Mouse (Mus musculus): ENCODE measurements around the gene Mlip. TPM values are rescaled to one million over a fixed set of nuclear protein-coding genes. Genes with fewer than 3 reads are reported as not detected.
"Not testable (repeated sequence)": the region's sequence is repeated elsewhere in the genome, so short reads cannot be mapped to it uniquely, and the experiment has no call there.

Gene Mlip
- total RNA-seq, 1 experiment from 2014 or later, result not detected

DNA sequence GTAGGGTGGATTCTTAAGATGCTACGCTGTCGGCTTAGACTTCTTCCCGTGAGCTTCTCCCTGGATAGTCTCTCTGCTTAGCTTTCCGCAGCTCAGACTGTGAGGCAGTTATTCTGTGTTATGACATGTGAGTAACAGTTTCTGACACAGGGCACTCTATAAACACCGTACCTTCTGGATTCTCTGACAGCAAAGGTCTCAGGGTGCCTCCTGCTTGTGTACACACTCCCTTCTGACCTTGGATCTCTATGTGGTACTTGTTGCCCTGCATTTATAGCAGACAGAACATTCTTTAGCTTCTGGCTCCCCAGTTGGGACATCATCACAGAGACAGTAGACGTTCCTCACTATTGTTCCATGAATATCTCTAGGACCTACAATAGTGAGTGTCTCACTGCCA, 94.5 kb downstream of the Mlip start:
- ATAC-seq (ENCODE audit: extremely low read depth, insufficient number of reproducible peaks, low FRiP score, poor library complexity, severe bottlenecking), result no peak

DNA sequence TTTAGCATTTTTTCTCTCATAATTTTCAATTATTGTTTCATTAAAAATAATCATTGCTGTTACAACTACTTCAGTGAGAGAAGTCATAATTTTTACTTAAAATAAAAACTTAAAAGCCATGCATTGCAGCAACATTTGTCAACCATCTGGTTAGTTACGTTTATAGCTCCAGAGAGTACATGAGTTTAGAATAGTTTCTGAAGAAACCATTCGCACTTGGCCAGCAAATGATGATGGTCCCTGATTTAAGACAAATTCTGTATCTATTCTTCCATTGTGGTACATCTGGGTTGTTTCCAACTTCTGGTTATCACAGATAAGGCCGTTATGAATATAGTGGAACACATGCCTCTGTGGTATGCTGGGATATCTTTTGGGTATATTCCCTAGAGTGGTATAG, 98.3 kb downstream of the Mlip start:
- ATAC-seq (ENCODE audit: extremely low read depth, insufficient number of reproducible peaks, low FRiP score, poor library complexity, severe bottlenecking), result no peak

DNA sequence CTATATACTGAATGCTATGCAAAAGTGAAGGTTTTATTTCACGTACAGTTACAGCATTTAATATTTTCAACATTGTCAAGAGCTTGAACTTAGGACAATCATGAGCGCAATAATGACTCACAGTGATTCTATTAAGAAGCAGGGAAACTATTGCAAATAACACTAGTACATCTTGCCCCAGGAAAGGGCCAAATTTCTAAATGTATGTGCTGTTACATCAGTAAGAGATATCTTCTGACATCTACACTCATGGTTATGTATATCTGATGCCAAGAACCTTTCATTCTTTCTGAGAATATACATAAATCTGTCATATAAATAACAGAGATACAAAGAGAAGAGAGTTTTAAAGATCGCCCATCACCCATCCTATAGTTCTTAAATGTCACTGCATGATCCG, 100.0 kb downstream of the Mlip start:
- no peak for ATAC-seq (ENCODE audit: extremely low read depth, insufficient number of reproducible peaks, low FRiP score, poor library complexity, severe bottlenecking)

DNA sequence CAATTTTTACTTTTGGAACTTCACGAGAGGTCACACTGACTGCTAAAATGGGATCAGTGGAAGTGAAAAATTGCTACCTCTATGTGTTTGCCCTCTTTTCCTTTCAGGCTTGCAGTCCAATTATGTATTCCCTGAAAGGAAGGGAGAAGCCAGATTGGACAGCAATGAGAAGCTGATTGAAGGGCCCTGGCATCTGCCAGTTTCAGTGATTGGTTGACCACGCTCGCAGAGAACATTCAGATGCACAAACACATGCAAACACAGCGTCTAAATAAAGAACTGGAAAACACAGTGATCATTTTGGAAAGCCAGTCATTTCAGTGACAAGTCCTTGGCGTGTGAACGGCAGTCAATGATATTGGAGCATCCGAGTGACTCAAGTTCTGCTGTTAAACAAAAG, 100.6 kb downstream of the Mlip start:
- no peak for ATAC-seq (ENCODE audit: extremely low read depth, insufficient number of reproducible peaks, low FRiP score, poor library complexity, severe bottlenecking)

DNA sequence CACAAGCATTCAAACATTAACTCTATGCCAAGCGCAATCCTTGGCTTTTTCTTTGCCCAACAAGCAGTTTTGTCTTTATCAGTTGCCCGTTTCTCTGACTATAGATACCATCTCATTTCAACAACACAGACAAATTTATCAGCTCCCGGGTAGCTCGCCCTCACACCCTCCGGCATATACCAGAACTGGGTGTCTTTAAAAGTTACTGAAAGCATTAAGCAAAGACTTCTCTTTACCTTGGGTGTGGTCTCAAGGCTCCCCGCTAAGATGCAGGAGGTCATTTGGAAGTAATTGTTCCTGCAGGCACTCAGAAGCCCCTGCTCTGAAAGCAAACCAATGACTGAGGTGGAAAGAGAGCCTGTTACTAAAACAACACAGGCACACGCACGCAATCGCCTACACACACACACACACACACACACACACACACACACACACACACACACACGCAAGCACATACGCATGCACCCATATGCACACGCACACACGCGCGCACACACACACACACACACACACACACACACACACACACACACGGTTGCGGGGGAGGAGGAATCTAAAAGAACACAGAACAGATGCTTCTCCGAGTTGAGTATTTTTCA, 101.2 kb downstream of the Mlip start:
- no peak for ATAC-seq (ENCODE audit: extremely low read depth, insufficient number of reproducible peaks, low FRiP score, poor library complexity, severe bottlenecking)

DNA sequence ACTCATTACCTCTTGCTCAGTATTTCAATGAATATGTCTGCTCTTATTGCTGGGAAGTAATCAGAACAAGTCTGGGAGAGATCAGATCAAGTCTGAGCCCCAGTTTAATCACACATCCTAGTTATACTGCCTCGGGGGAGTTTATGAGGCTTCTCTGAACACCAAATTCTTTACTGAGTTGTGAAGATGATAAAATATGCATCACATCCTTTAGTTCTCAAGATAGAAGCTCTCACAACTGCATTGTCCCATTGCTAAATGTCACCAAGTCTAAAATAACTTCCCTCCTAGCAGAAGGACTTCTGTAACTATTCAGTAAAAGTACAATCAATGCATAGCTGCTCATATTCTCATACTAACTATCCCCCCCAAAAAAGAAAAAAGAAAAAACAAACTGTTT, 154.5 kb downstream of the Mlip start:
- ATAC-seq (ENCODE audit: extremely low read depth, insufficient number of reproducible peaks, low FRiP score, poor library complexity, severe bottlenecking), result no peak

DNA sequence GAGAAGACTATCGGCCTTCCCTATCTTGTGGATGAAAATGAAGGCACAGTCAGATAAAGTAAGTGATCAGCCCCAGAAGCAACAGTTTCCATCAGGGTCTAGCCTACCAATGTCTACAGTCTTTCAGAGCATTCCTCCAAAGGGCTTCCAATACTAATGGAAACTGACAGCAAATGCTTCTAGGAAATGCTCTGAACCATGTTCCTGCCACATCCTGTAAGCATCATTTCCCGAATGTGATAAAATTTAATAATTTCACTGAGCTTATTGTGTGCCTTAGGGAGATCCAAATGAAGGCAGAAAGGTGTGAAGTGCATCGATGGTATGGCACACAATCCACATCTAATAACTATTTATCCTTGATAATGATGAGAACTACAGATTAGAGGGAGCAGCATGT, 173.3 kb downstream of the Mlip start:
- ATAC-seq (ENCODE audit: extremely low read depth, insufficient number of reproducible peaks, low FRiP score, poor library complexity, severe bottlenecking), result no peak

DNA sequence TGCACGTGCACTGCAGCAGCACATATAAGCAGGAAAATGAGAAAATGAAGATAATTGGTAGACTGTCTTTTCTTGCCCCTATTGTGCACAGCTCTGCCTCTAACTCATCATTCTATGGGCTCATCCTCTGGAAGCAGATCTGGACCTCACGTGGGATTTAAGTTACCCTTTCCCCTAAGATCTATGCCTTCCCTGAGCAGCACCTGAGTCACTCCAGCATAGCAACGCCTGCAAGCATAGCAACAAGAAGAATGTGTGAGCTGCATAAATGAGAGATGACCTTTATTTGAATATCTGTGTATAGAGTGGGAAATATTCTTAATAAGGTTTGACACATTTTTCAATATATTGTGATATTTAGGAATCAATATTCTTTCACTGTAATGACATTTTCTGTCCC, 176.9 kb downstream of the Mlip start:
- no peak for ATAC-seq (ENCODE audit: extremely low read depth, insufficient number of reproducible peaks, low FRiP score, poor library complexity, severe bottlenecking)

DNA sequence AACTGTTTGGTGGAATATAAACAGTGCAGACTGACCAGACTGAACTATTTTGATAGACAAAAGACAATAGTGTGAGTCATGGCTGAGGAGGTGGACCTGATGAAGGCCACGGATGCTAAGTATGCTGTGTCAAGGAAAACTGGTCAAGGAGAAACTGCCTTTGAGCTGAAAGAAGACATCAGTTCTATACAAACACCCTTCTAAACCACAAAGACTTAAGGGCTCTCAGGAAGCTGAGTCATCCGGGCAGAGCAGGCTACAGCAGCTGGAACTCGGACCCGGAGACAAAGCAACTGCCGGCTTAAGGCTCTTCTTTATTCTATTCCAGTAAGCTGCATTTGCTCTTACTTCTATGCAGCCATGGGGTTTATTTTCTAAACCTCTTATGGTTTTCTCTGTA, 180.7 kb downstream of the Mlip start:
- no peak for ATAC-seq (ENCODE audit: extremely low read depth, insufficient number of reproducible peaks, low FRiP score, poor library complexity, severe bottlenecking)

DNA sequence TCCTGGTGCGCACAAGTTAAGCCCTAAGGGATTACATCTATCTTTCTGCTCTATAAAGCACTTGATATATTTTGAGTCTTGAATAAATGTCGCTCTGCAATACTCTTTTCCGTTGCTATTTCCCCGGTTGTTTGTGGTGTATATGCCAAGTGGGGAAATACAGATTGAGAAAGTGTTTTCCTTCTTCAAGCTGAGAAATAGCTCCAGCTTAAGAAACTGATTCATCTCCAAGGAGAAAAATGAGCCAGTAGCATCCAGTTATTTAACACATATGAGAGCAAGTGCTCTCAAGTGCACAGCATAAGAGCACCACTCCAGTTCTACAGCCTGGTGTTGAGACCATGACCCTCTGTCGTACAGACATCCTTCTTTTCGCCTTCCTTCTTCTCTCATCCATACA, 186.9 kb downstream of the Mlip start:
- no peak for ATAC-seq (ENCODE audit: extremely low read depth, insufficient number of reproducible peaks, low FRiP score, poor library complexity, severe bottlenecking)

DNA sequence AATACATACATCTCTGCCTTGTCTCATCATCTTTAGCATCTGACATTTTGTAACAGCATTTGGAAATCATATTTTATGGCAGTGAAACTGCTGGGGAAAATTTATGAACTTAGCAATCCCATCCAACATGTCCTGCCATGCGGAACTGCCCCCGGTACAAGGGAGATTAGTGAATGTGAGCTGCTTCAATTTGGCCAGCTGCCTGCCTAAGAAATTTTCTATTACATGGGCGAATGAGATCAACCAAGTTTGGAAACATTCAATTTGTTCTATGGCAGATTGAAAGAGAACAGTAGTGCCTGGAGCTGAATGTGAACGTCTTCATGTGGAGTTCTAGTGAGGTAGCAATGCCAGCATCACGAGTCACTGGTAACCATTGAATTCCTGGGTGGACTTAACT, 191.0 kb downstream of the Mlip start:
- ATAC-seq (ENCODE audit: extremely low read depth, insufficient number of reproducible peaks, low FRiP score, poor library complexity, severe bottlenecking), result no peak

DNA sequence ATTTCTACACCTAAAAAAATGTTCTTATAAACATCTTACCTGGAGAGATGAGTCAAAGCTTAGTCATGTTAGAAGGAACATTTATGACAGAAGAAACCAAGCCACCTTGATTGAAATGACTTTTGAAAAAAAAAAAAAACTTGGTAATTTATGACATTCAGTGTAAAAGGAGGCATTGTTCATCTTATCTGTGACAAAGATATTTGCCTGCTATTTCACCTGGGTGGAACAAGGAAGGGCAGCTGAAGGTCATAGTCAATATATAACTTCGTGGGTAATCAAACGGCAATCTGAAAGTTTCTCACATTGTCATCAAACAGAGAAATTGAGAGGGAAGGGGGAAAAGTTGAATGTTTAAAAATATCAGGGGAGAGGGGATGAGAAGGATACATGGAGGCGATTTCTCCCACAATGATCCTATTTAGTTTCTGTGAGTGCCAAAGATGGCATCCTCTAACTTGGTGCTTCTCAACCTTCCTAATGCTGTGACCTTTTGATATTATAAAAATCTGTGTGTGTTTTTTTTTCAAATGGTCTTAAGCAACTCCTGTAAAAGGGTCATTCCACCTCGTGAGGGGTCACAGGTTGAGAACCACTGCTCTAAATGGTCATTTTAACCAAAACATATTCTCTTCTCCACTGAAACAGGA, 192.4 kb downstream of the Mlip start:
- ATAC-seq (ENCODE audit: extremely low read depth, insufficient number of reproducible peaks, low FRiP score, poor library complexity, severe bottlenecking), result no peak

DNA sequence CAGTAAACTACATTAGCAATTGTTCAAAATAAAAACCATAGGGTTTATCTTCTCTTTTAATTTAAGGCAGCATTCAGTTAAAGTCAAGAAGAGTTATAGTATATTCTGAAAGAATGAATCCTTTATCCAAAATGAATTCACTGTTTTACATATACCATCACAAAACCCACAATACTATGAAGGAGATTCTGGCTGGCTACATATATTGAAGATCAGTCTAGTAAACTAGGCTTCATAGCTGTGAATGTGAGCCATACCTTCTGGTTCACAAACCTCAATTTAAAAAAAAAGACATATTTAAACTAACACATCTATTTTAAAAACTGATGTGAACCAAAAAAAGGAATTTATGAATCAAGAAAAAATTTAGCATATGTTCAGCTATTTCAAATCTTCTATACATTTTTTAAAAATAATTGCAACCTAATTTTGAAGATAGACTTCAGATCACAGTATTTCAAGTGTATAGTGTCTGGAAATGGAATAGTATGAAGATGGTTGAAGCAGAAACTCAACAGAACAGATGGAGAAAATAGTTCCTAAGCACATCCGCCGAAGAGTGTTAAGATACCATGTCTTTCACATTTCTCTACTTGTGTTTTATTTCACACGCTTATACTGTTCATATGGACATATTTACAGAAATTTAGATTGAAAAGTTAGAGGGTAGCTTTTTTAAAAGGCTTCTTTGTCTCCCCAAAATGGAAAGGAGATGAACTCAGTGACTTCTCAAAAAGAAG, 204.1 kb downstream of the Mlip start:
- no peak for ATAC-seq (ENCODE audit: extremely low read depth, insufficient number of reproducible peaks, low FRiP score, poor library complexity, severe bottlenecking)

DNA sequence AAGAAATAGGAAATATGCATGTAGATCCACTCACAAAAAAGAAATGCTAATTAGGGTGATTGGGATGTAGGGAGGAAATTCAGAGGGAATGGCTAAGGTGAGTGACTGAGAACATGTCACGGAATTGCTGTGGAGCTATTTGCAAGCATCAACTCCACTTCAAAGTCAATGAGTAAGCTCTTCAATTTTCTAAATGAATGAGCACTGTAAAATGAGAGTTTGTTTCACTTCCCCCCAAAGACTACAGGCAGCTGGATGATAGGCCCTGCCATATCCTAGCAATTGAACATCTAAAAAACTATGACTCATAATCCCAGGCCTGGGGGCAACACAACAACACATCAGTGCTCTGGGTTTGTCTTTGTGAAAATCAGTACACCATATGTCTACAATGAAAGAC, 233.0 kb downstream of the Mlip start:
- ATAC-seq (ENCODE audit: extremely low read depth, insufficient number of reproducible peaks, low FRiP score, poor library complexity, severe bottlenecking), result no peak

DNA sequence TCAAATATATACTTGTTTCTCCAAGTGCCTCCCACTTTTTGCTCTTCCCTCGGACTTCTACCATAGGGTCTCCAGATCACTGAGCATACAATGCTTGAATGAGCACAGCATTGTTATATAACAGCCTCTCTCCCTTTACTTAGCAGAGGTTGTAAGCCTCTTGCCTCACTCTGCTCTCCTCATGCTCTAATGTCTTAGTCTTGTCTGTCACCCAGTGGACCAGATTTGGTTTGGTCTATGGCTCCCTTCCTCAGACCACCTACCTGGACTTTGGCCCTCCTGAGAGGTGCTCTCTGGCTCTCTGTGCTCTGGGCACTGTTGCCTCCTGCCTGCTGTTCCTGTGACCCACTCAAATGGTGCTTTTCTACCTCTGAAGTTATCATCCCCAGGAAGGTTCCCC, 255.9 kb downstream of the Mlip start:
- ATAC-seq (ENCODE audit: extremely low read depth, insufficient number of reproducible peaks, low FRiP score, poor library complexity, severe bottlenecking), result no peak

DNA sequence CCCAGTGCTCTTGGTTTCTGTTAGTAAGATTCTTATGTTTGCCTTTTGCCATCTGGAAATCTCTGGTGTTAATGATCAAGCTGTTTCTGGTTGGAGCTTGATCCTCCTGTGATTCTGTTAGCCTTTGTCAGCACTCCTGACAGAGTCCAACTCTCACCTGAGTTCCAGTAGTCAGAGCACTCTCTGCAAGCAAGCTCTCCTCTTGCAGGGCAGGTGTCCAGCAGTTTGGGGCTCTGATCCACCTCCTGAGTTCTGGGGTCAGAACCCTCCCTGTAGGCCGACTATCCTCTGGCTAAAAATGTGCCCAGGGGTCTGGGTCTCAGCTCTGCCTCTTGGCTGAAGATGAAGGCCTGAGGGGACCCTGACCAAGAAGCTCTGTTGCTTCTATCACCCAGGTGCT, 269.5 kb downstream of the Mlip start:
- not testable (repeated sequence) for ATAC-seq (ENCODE audit: extremely low read depth, insufficient number of reproducible peaks, low FRiP score, poor library complexity, severe bottlenecking)

DNA sequence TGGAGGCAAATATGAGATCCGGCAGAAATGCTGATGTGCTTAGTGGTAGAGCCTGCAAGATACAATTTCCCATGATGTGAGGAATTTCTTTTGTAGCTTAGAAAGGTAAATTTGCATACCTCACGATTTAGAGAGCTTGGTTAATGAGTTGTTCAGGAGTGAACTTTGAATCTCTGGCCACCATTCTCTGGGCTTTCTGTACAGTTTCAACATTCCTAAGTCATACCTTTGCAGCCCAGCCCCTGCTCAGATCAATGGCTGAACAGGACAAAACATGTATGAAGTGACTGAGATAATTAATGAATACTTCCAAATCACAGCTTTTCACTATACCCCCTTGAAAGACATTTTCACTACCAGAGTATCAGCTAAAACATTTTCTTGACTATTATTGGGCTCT, 281.1 kb downstream of the Mlip start:
- no peak for ATAC-seq (ENCODE audit: extremely low read depth, insufficient number of reproducible peaks, low FRiP score, poor library complexity, severe bottlenecking)

DNA sequence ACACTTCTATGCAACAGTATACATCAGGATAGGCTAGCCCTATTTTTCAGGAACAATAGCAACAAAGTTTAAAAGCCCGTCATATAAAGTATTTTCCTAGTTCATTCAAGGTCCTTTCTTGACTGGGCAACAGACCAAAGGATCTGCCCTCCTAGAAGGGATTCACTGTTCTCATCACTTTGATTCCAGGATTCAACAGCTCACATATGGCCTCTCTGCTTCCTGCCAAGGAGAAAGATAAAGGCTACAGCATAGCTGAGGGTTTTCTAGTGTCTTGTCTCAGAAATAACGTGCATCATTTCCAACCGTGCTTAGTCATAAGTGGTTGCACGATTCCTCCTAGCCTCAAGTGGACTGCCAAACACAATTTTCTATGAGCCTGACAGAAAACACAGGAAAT, 296.2 kb downstream of the Mlip start:
- ATAC-seq (ENCODE audit: extremely low read depth, insufficient number of reproducible peaks, low FRiP score, poor library complexity, severe bottlenecking), result no peak

DNA sequence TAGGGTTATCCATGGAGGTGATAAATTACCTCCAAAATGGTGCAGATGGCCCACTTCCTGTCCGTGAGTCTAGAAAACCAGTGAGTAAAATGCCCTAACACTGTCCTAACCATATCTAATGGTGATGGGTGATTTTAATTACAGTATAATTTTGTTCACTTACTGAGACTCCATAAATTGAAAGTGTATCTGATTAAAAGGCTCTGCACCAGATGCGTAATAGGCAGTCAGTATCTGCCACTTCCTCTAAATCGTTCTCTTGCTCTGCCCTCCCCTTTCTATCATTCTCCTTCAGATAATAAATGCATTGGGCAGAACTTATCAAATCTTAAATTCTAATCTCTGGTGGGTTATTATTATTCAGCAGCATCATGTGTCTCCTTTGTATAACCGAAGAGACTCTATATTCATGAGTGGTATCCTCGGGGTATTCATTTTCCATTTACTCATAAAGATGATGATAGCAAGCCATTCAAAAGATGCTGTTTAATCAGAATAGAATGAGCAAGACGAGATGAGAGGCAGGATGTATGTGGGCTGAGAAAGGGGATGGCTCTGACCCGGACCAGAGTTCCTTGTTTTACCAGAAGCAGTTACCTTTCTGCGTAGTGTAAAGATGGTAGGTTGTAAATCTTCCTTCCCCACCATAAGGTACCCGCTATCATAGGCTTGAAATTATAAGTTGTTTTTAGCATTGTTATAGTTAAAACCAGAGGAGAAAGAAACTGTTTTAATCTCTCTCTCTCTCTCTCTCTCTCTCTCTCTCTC, 298.2 kb downstream of the Mlip start:
- no peak for ATAC-seq (ENCODE audit: extremely low read depth, insufficient number of reproducible peaks, low FRiP score, poor library complexity, severe bottlenecking)

Data from neutrophil, adult 5-6 weeks (primary cell).